Mouse (Mus musculus): ENCODE results near the gene Smo. TPM values are rescaled to one million over a fixed set of nuclear protein-coding genes. Genes with fewer than 3 reads are reported as not detected.
A peak's percentile ranks its signal among the peaks of the same experiment; 100 is the strongest.

Gene Smo
- total RNA-seq (2021) = 10 to 100 TPM; 16.6 to 17.4 TPM

GRCm38 (mm10) chr6:29735336-29735688, at the start of gene Smo:
Smo (plus strand) TSS chr6:29735503.
- DNase-seq = peak; percentile 47 to 60

- DNase-seq = no peak
Measured at GRCm38 (mm10) chr6:29685952-29686351, 49.4 kb upstream of the Smo start.

- DNase-seq = no peak
Measured at GRCm38 (mm10) chr6:29689458-29689857, 45.8 kb upstream of the Smo start.

- peak; percentile 92 to 93 for DNase-seq
Measured at GRCm38 (mm10) chr6:29693953-29694352, 41.4 kb upstream of the Smo start, which contains the start of gene Tspan33. Tspan33 (plus strand) TSS chr6:29694222.

GRCm38 (mm10) chr6:29694375-29695289, 40.7 kb upstream of the Smo start:
- DNase-seq = no peak

GRCm38 (mm10) chr6:29695290-29695674, 40.0 kb upstream of the Smo start:
- no peak for DNase-seq

GRCm38 (mm10) chr6:29695975-29696374, 39.3 kb upstream of the Smo start:
- no peak for DNase-seq

- DNase-seq = no peak
Measured at GRCm38 (mm10) chr6:29697139-29697538, 38.2 kb upstream of the Smo start.

GRCm38 (mm10) chr6:29697548-29697947, 37.8 kb upstream of the Smo start:
- no peak for DNase-seq

- no peak for DNase-seq
Measured at GRCm38 (mm10) chr6:29699085-29699745, 36.1 kb upstream of the Smo start.

GRCm38 (mm10) chr6:29701051-29701450, 34.3 kb upstream of the Smo start:
- no peak for DNase-seq

GRCm38 (mm10) chr6:29702126-29702525, 33.2 kb upstream of the Smo start:
- no peak for DNase-seq

- no peak for DNase-seq
Measured at GRCm38 (mm10) chr6:29704143-29704542, 31.2 kb upstream of the Smo start.

GRCm38 (mm10) chr6:29707902-29708301, 27.4 kb upstream of the Smo start:
- no peak for DNase-seq

GRCm38 (mm10) chr6:29711318-29711717, 24.0 kb upstream of the Smo start:
- no peak for DNase-seq

GRCm38 (mm10) chr6:29712011-29712584, 23.2 kb upstream of the Smo start:
- no peak for DNase-seq

- DNase-seq = peak in 1 of 2 experiments; percentile 31
Measured at GRCm38 (mm10) chr6:29716624-29717365, 18.5 kb upstream of the Smo start.

- peak in 1 of 2 experiments; percentile 35 for DNase-seq
Measured at GRCm38 (mm10) chr6:29717541-29717940, 17.8 kb upstream of the Smo start.

GRCm38 (mm10) chr6:29717952-29718521, 17.3 kb upstream of the Smo start:
- DNase-seq = peak; percentile 54 to 62

- peak; percentile 76 for DNase-seq
Measured at GRCm38 (mm10) chr6:29718894-29719329, 16.4 kb upstream of the Smo start.

GRCm38 (mm10) chr6:29721890-29722289, 13.4 kb upstream of the Smo start:
- no peak for DNase-seq

- DNase-seq = no peak
Measured at GRCm38 (mm10) chr6:29726576-29727200, 8.6 kb upstream of the Smo start.
